Mouse (Mus musculus) retina, embryonic 14.5 days (tissue): ENCODE results near the gene Ss18l2.

Source experiments
- DNase-seq: peaks from one replicate; pipeline ENCODE4 v3.0.0-alpha.2; 2015; ENCODE audit warnings: low spot score

The Ss18l2 gene

DNA sequence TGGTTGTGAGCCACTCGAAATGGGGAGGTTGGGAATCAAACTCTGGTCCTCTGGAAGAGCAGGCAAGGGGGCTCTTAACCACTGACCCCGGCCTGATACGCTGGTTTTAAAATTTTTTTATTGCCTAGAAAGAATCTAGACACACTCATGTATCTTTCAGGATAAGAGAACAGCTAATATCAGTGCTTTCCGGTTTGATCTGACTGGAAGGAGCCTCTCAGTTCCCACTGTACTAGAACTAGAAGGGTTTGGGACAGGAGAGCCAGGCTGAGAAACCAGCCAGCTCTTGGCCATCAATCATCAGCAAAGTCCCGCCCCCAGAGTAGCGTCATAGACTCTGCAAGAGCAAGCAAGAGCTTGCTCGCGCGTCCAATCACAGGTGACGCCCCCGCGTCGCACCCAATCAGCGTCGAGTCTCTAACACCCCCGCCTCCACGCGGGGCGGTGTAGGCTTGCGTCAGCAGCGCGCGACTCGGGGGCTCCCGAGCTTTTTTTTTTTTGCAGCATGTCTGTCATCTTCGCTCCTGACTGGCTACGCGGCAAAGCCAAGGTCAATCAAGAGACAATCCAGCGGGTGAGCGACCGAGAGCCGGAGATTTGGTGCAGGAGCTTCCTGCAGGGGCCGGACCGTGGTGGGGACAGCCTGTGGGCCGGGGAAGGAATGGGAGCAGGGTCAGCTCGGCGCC is at the start of gene Ss18l2:
Ss18l2 (plus strand) TSS at position 432 of the 686 bp plus-strand sequence.
- peak; percentile 99 for DNase-seq

DNA sequence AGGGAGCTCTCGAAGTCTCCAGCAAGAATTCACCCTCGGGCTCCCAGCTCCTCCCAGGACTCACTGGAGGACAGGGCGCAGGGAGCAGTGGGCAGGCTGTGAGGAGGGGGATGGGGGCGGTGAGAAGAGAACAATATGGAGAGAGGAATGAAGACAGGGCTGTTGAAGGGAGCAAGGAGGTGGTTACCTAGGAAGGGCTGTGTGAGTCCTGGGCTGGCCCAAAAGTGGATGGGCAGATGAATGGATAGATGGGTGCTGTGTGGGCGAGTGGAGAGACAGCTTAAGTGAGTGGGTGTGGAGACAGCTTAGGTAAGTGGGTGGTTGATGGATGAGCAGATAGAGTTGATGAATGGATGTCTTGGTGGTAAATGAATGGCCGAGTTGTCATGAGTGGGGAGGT is 46.7 kb upstream of the Ss18l2 start:
- no peak for DNase-seq

- no peak for DNase-seq
Observed at GRCm38 (mm10) chr9:121664104-121664503, 46.0 kb upstream of the Ss18l2 start.

DNA sequence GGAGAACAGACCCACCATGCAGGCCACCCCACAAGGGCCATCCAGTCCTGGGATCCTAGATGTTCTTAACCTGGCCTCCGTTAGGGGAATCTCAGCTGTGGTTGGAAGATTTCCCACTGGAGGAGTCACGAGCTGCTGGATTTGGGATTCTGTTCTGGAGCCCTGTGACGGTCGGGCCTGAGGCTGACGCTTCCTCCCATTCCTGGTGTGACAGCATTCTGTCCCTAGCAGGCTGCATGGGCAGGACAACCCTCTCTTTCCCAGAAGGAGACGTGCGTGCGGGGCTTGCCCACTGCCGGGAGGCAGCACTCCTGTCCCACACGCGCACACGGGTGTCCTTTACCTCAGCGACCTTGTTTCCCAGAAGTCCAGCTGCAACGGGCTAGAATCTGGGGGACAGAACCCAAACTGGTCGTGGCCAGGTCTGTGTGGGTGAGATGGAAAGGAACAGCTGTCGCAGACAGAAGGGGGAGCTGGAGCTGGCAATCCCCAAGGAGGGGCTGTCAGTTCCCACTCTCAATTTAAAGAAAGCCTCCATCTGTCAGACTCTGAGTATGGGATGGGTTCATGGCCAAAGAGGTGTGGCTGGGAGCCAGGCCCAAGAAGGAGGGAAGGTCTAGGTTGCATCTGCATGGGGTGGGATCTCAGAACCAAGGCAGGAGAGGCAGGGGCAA is 43.0 kb upstream of the Ss18l2 start:
- DNase-seq = no peak

- DNase-seq = no peak
Observed at GRCm38 (mm10) chr9:121667822-121668221, 42.3 kb upstream of the Ss18l2 start.

- DNase-seq = peak; percentile 83
Observed at GRCm38 (mm10) chr9:121669348-121669791, 40.8 kb upstream of the Ss18l2 start.

GRCm38 (mm10) chr9:121671300-121671699 is 38.8 kb upstream of the Ss18l2 start:
- DNase-seq = peak; percentile 91

DNA sequence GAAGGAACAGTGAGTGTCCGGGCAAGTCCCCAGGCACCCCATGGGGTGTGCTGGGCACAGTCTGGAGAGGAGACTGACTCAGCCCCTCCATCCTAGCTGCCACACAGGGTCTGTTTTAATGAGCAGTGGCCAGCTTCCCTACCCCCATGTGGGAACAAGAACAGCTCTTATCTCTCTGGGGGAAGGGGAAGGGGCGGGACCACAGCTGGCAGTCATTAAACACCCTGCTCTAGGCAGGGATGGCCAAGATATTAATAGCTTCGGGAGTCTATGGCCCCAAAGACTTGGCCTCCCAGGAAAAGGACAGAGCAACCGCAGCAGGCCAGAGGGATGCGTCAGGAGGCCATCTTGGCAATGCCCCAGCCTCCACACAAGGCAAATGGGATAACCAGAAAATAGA is 37.8 kb upstream of the Ss18l2 start:
- no peak for DNase-seq

DNA sequence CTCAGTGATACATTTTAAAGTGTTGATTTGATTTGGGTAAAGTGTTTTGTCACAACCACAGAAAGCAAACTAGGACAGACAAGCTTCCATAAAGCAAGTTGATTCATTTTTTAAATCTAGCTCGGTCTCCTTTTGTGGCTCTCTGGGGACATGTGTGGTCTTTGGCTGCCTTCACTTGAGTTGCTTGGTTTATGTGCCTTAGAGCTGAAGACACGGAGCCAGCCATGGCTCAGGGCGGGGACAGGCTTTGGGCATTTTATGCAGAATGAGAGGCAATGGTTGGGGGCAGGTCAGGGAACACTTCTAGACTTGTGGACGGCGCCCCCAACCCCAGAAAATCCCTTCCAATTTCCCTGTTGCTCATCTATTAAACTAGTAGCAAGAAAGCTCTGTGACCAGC is 36.4 kb upstream of the Ss18l2 start:
- DNase-seq = no peak

DNA sequence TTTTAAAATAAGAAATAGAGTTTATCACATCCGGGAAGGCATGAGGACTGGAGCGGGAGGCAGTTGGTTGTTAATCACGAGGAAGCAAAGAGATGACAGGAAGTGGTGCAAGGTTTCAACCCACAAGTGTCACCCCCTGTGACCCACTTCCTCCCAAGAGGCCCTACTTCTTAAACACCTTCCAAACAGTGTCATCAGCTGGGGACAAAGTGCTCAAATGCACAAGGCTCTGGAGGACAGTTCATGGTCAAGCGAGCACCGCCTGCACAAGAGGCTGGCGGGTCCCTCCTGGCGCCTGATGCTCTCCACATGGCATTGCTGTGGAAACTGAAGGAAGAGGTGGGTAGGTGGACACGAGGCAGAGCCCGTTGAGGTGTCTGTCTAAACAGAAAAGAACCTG is 35.1 kb upstream of the Ss18l2 start:
- DNase-seq = no peak

GRCm38 (mm10) chr9:121675556-121675955 is 34.6 kb upstream of the Ss18l2 start:
- DNase-seq = no peak

- no peak for DNase-seq
Observed at GRCm38 (mm10) chr9:121677069-121677468, 33.1 kb upstream of the Ss18l2 start.

- DNase-seq = no peak
Observed at GRCm38 (mm10) chr9:121677476-121677875, 32.7 kb upstream of the Ss18l2 start.

DNA sequence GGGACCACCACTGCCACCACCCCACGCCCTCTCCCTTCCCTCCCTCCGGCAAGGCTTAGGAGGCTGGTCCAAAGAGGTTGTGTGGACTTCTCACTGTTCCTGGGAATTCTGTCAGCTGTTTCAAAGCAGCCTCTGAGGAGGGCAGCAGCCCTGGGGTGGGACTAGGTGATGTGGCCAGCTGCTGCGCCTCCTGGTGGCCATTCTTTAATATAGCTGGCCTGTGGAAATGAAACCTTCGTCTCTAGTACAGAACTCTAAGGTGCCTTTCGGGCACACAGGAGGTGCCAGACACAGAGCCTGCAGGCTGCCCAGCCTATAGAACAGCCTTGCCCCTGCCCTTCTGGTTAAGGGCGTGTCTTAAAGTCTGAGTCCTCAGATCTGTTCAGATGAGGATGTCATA is 30.6 kb upstream of the Ss18l2 start:
- DNase-seq = peak; percentile 86

- no peak for DNase-seq
Observed at GRCm38 (mm10) chr9:121681191-121681590, 28.9 kb upstream of the Ss18l2 start.

DNA sequence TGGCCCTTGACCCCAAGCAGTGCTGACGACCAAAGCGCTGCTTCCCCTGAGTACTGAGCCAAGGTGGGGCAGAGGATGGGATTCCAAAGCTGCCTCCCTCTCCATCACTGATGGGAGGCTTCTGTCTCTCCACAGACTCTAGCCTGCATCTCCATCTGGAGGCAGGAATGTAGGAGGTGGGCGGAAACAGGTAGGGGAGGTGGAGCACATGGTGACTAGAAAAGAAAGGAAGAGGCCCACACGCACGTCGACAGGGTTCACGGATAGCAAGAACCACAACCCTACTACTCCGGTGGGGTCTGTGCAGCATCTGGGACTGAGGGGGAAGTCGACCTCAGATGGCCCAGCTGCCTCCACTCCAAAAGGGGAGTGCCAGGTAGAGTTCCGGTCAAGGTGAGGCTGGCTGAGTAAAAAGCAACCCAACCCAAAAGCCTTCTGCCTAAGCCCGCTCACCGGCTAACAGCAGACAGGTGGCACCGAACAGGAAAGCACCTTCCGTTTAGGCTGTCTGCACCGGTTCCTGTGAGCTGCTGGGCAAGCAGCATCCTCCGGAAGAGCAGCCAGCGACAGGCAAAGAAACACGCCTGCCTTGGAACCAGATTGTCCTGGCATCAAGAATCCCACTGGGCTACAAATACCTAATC is 28.0 kb upstream of the Ss18l2 start:
- no peak for DNase-seq

- DNase-seq = no peak
Observed at GRCm38 (mm10) chr9:121684702-121685101, 25.4 kb upstream of the Ss18l2 start.

DNA sequence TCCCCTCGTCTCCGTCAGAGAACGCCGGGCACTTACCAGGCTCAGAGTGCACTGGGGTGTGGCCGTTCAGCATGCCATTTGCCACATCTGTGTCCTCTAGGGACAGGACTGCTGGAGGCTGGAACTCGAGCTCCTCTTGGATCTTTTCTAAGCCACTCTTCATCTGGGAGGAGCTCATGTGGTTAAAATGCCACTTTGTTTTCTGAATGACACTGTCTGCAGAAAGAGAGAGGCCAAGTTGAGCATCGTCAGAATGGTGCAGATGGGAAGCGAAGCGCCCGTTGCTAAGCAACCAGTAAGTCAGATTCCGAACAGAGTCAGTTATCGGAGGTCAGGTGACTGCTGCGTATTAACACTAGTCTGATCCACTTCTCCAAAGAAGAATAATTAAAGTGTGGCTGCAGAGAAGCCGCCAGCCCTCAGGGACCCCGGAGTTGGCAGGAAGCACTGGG is 19.9 kb upstream of the Ss18l2 start:
- DNase-seq = peak; percentile 81

DNA sequence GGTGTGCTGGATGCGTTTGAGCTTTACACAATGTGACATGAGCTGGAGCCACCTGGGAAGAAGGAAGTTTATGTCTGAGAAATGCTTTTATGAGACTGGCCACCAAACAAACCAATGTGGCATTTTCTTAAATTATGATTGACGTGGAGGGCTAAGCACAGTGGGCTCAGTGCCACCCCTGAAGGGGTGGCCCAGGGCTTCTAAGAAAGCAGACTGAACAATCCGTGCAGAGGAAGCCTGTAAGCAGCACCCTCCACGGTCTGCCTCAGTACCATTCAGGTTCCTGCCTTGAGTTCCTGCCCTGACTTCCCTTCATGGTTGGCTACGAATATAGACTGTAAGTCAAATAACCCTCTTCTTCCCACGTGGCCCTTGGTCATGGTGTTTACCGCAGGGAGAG is 19.4 kb upstream of the Ss18l2 start:
- DNase-seq = no peak

DNA sequence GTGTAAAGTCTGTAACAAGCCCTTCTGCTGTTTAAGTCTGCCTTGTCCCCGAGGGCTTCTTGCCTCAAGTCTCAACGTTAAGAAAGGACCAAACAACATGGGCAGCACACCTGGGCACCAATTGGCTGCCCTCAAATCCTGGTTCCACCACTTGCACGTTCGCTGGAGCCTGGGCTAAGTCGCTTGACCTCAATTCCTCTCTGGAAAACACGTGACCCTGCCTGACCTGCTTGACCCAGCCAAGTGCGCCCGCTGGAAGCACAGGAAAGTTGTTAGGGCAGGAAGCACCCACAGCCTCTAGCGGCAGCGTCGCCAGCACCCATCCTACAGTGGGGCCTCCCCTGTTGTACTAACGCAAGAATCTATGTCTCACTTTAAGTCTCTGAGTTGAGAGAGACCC is 15.4 kb upstream of the Ss18l2 start:
- no peak for DNase-seq

GRCm38 (mm10) chr9:121696626-121697025 is 13.5 kb upstream of the Ss18l2 start:
- no peak for DNase-seq

GRCm38 (mm10) chr9:121697150-121698049 is 12.7 kb upstream of the Ss18l2 start:
- peak; percentile 66 for DNase-seq
